Mouse (Mus musculus): ENCODE data around the gene Clec11a. TPM values are rescaled to one million over a fixed set of nuclear protein-coding genes. Genes with fewer than 3 reads are reported as not detected.
A peak's percentile ranks its signal among the peaks of the same experiment; 100 is the strongest.

Clec11a gene
- total and polyA plus RNA-seq, 3 experiments, result 0.33 to 0.39 TPM; not detected in 1

DNA sequence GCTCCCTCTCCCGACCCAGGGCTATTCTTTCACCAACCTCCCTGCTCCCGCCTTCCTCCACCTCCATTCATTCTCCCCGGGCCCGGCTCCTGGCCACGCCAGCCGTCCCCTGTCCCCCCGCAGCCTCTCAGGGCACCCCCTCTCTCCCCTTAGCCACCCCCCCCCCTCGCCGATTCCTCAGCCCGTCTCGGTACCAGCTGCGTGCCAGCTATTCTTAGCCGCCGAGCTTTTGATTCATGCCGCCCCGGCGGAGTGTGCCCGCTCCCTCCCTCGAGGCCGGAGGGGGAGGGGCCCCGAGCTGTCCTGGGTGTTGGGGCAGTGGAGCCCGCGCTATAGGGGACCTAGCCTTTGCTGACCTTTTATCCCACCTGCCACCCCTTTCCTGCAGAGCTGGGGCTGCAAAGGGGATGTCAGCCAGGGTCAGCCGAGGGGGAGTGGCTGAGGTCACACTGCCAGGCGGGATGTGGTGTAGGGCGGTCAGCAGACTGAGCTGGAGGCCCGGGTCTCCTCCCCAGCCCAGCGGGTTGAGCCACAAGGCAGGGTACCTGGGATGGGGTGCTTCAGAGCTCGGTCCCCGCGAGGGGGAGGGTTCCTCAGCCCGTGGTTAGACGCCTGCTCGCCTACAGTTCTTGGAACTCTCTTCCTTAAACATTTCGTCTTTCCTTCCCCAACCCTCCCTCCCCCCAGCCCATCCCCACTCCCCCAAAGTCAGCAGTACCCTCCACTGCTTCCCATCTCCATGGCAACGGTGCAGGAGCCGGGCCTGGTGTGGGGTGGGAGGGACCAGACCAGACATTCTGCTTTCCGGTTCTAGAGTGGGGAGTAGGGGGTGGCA lies 4.4 kb upstream of the Clec11a start:
- Histone ChIP-seq H3K9me3 (replicated peaks; ENCODE audit: insufficient read depth, low read length) (no peaks in the 10 kb centered on the region), H3K27ac (ENCODE audit: control insufficient read depth, low read depth, low read length) (no peak overlapping the region), H3K27me3 (ENCODE audit: control insufficient read depth in 1 of 2, insufficient read depth in 2 of 2, low read length in 2 of 2) (peaks cover 3 to 6% of the 10 kb centered on the region in 2 experiments; a peak in 3 of 4 replicates), H3K4me1 (ENCODE audit: control insufficient read depth in 1 of 2, insufficient read depth in 2 of 2, low read length in 2 of 2) (peaks cover 0 to under 1% of the 10 kb centered on the region in 2 experiments; a peak in 2 of 4 replicates), H3K36me3 (ENCODE audit: control insufficient read depth in 1 of 2, insufficient read depth in 2 of 2, low read length in 2 of 2) (peaks cover 0 to under 1% of the 10 kb centered on the region in 2 experiments; a peak in 1 of 4 replicates), H3K4me3 (ENCODE audit: control insufficient read depth in 1 of 2, insufficient read depth in 1 of 2, low read depth in 2 of 2, low read length in 2 of 2) (no peak overlapping the region), H3K79me2 (ENCODE audit: control insufficient read depth, insufficient read depth, low read length, poor library complexity) (no peaks in the 10 kb centered on the region), H3K9ac (ENCODE audit: control insufficient read depth, low read depth, low read length, poor library complexity, severe bottlenecking) (no peak overlapping the region)
- DNase-seq (ENCODE audit: low read depth, low spot score), result no peak
- TF ChIP-seq MAX (IDR thresholded peaks at IDR 0.05; ENCODE audit: low read length) (no peak), MXI1 (IDR thresholded peaks at IDR 0.05; ENCODE audit: low read depth, low read length) (no peak), RCOR1 (IDR thresholded peaks at IDR 0.05; ENCODE audit: low read depth, low read length) (no peak), POLR2AphosphoS5 (IDR thresholded peaks at IDR 0.05; ENCODE audit: borderline replicate concordance, low read depth, low read length) (no peak), SIN3A (IDR thresholded peaks at IDR 0.05; ENCODE audit: low read length) (no peak), NRF1 (IDR thresholded peaks at IDR 0.05; ENCODE audit: insufficient read depth, low read depth, low read length, poor library complexity, severe bottlenecking) (no peak), USF2 (IDR thresholded peaks at IDR 0.05; ENCODE audit: borderline replicate concordance in 1 of 2, insufficient read depth in 1 of 2, low read depth in 1 of 2, low read length in 2 of 2) (no peak), USF1 (IDR thresholded peaks at IDR 0.05; ENCODE audit: low read depth, low read length) (no peak), RAD21 (IDR thresholded peaks at IDR 0.05; ENCODE audit: low read depth, low read length) (no peak), TAL1 (IDR thresholded peaks at IDR 0.05; ENCODE audit: low read length) (no peak), TBP (IDR thresholded peaks at IDR 0.05; ENCODE audit: low read depth, low read length) (no peak), EP300 (IDR thresholded peaks at IDR 0.05; ENCODE audit: low read depth in 1 of 2, low read length in 2 of 2) (no peak), E2F4 (IDR thresholded peaks at IDR 0.05; ENCODE audit: borderline replicate concordance, low read depth, low read length) (no peak), MYC (IDR thresholded peaks at IDR 0.05; ENCODE audit: low read depth, low read length) (no peak), UBTF (IDR thresholded peaks at IDR 0.05; ENCODE audit: borderline replicate concordance, insufficient read depth, low read depth, low read length) (no peak)

DNA sequence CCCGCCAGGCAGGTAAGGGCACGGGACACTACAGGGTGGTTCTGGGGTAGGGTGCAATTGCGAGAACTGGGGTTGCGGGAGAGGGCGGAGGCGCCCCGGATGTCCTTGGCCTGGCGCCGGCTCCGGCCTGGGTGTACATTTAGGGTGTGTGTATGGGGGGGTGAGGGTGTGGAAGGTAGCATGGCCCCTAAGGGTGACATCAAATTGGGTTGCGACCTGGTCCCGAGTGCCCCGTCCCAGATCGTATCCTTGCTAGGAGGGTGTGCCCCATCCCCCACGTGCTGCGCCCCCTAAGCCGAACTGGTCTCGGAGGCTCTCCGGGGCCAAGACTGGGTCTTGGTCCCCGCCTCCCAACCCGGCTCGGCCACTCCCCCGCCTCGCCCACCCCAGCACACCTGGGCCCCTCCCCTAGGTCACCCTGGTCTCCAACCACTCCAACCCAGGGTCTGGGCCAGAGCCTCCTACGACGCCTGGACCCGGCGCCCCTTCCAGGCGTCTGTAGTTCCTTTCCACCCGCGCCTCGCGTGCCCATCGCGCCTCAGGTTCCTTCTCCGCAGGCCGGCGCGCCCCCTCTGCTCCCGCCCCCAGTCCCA lies 3.7 kb upstream of the Clec11a start:
- no peak overlapping the region for H3K9ac ChIP-seq (ENCODE audit: control insufficient read depth, low read depth, low read length, poor library complexity, severe bottlenecking)
- H3K9me3 ChIP-seq (replicated peaks; ENCODE audit: insufficient read depth, low read length), result no peaks in the 10 kb centered on the region
- H3K27ac ChIP-seq (ENCODE audit: control insufficient read depth, low read depth, low read length), result no peak overlapping the region
- DNase-seq (ENCODE audit: low read depth, low spot score), result no peak
- peaks cover 3 to 6% of the 10 kb centered on the region in 2 experiments; a peak in 3 of 4 replicates for H3K27me3 ChIP-seq (ENCODE audit: control insufficient read depth in 1 of 2, insufficient read depth in 2 of 2, low read length in 2 of 2)
- H3K36me3 ChIP-seq (ENCODE audit: control insufficient read depth in 1 of 2, insufficient read depth in 2 of 2, low read length in 2 of 2), result peaks cover 0 to 2% of the 10 kb centered on the region in 2 experiments; a peak in 1 of 4 replicates
- peak overlapping the region; percentile 17 to 32; a peak in 2 of 4 replicates for H3K4me3 ChIP-seq (ENCODE audit: control insufficient read depth in 1 of 2, insufficient read depth in 1 of 2, low read depth in 2 of 2, low read length in 2 of 2)
- H3K79me2 ChIP-seq (ENCODE audit: control insufficient read depth, insufficient read depth, low read length, poor library complexity), result no peaks in the 10 kb centered on the region
- peaks cover 0 to 6% of the 10 kb centered on the region in 2 experiments; a peak in 2 of 4 replicates for H3K4me1 ChIP-seq (ENCODE audit: control insufficient read depth in 1 of 2, insufficient read depth in 2 of 2, low read length in 2 of 2)
- TF ChIP-seq CTCF (IDR thresholded peaks at IDR 0.05 in 2 of 3, conservative IDR thresholded peaks at IDR 0.05 in 1 of 3; ENCODE audit: control insufficient read depth in 1 of 3, insufficient read depth in 1 of 3, low read depth in 2 of 3, low read length in 3 of 3, poor library complexity in 1 of 3, severe bottlenecking in 1 of 3) (no peak), USF1 (IDR thresholded peaks at IDR 0.05; ENCODE audit: low read depth, low read length) (no peak), MAZ (IDR thresholded peaks at IDR 0.05; ENCODE audit: low read depth, low read length) (no peak), GATA1 (IDR thresholded peaks at IDR 0.05; ENCODE audit: low read depth, low read length) (no peak), MAX (IDR thresholded peaks at IDR 0.05; ENCODE audit: low read length) (no peak), ZNF384 (IDR thresholded peaks at IDR 0.05; ENCODE audit: low read depth, low read length) (no peak), MAFK (IDR thresholded peaks at IDR 0.05; ENCODE audit: borderline replicate concordance, low read depth, low read length) (no peak), EP300 (IDR thresholded peaks at IDR 0.05; ENCODE audit: low read depth in 1 of 2, low read length in 2 of 2) (no peak), HCFC1 (IDR thresholded peaks at IDR 0.05; ENCODE audit: low read depth, low read length) (no peak), MYB (IDR thresholded peaks at IDR 0.05; ENCODE audit: low read depth, low read length) (no peak)

Measured in MEL (cell line).